Mouse (Mus musculus) megakaryocyte, embryonic 14.5 days (primary cell): ENCODE measurements around the gene Slc39a1. TPM values are rescaled to one million over a fixed set of nuclear protein-coding genes. Genes with fewer than 3 reads are reported as not detected.

Experiments used
- H3K27me3 ChIP-seq: replicated peaks from 2 replicates; pipeline ENCODE3; 2012; ENCODE audit warnings: inconsistent platforms
- H3K36me3 ChIP-seq: replicated peaks from 2 replicates; pipeline ENCODE3; 2012; ENCODE audit warnings: low read length, inconsistent platforms, mixed read lengths
- H3K4me1 ChIP-seq: 2 replicates; pipeline ENCODE4 v1.6.1; 2012; ENCODE audit warnings: inconsistent platforms
- H3K4me3 ChIP-seq: replicated peaks from 2 replicates; pipeline ENCODE3; 2012; ENCODE audit warnings: moderate library complexity, mild to moderate bottlenecking, inconsistent platforms
- H3K9me3 ChIP-seq: 2 replicates; pipeline ENCODE4 v1.6.1; 2012; ENCODE audit warnings: inconsistent platforms
- FLI1 ChIP-seq: IDR thresholded peaks from 2 replicates; pipeline ENCODE4 v1.6.1; 2012; ENCODE audit warnings: low read length, inconsistent platforms, mixed read lengths
- GATA1 ChIP-seq: IDR thresholded peaks from 3 replicates; pipeline ENCODE4 v1.6.1; 2012; ENCODE audit warnings: mixed read lengths, low read length, inconsistent platforms, borderline replicate concordance
- polyA plus RNA-seq: library from polyadenylated mRNA; stranded (reverse); fragments of >175 nt; gene quantifications from 2 replicates; pipeline ENCODE4 v1.2.3, GENCODE M21; 2012; ENCODE audit warnings: low replicate concordance; ENCODE audit not compliant: insufficient read depth

The Slc39a1 gene
- polyA plus RNA-seq, 1 experiment = 22.8 TPM

GRCm38 (mm10) chr3:90253653-90254418, 5.9 kb downstream of the Slc39a1 start, which contains the start of gene Crtc2:
Crtc2 (plus strand) TSS chr3:90254163.
- Histone ChIP-seq H3K4me1 (peaks cover 50% of the 10 kb centered on the region), H3K36me3 (peaks cover 57% of the 10 kb centered on the region), H3K4me3 (peak within 1 kb of the TSS; percentile 96), H3K27me3 (no peaks in the 10 kb centered on the region), H3K9me3 (no peaks in the 10 kb centered on the region)
- TF ChIP-seq GATA1 = no peak
- 0 out of 2 replicates have a peak, but pooled peaks have one; percentile 25 for TF ChIP-seq FLI1

GRCm38 (mm10) chr3:90254419-90255193, 6.6 kb downstream of the Slc39a1 start:
- Histone ChIP-seq H3K27me3 (no peaks in the 10 kb centered on the region), H3K9me3 (no peaks in the 10 kb centered on the region), H3K36me3 (peaks cover 60% of the 10 kb centered on the region), H3K4me3 (peak overlapping the region; percentile 96), H3K4me1 (peaks cover 43% of the 10 kb centered on the region)
- TF ChIP-seq FLI1 = no peak
- TF ChIP-seq GATA1 = no peak

GRCm38 (mm10) chr3:90255194-90255565, 7.2 kb downstream of the Slc39a1 start:
- Histone ChIP-seq H3K27me3 (no peaks in the 10 kb centered on the region), H3K4me3 (peak overlapping the region; percentile 96), H3K4me1 (peaks cover 42% of the 10 kb centered on the region), H3K9me3 (no peaks in the 10 kb centered on the region), H3K36me3 (peaks cover 62% of the 10 kb centered on the region)
- TF ChIP-seq GATA1 (no peak), FLI1 (no peak)

GRCm38 (mm10) chr3:90255784-90256353, 7.9 kb downstream of the Slc39a1 start:
- no peaks in the 10 kb centered on the region for H3K27me3 ChIP-seq
- H3K36me3 ChIP-seq = peaks cover 62% of the 10 kb centered on the region
- peak overlapping the region; percentile 56 for H3K4me3 ChIP-seq
- H3K4me1 ChIP-seq = peaks cover 40% of the 10 kb centered on the region
- H3K9me3 ChIP-seq = no peaks in the 10 kb centered on the region
- TF ChIP-seq GATA1 (no peak), FLI1 (no peak)

GRCm38 (mm10) chr3:90256731-90257530, 9.0 kb downstream of the Slc39a1 start:
- TF ChIP-seq FLI1 = no peak
- no peak for TF ChIP-seq GATA1
- Histone ChIP-seq H3K9me3 (no peaks in the 10 kb centered on the region), H3K36me3 (peaks cover 62% of the 10 kb centered on the region), H3K4me3 (no peak overlapping the region), H3K27me3 (no peaks in the 10 kb centered on the region), H3K4me1 (peaks cover 33% of the 10 kb centered on the region)

- no peaks in the 10 kb centered on the region for H3K9me3 ChIP-seq
- H3K27me3 ChIP-seq = no peaks in the 10 kb centered on the region
- H3K4me3 ChIP-seq = no peak overlapping the region
- H3K36me3 ChIP-seq = peaks cover 78% of the 10 kb centered on the region
- peaks cover 44% of the 10 kb centered on the region for H3K4me1 ChIP-seq
- TF ChIP-seq FLI1 (no peak), GATA1 (no peak)
These were observed 10.5 kb downstream of the Slc39a1 start for GRCm38 (mm10) chr3:90258521-90258920.

- Histone ChIP-seq H3K36me3 (peaks cover 76% of the 10 kb centered on the region), H3K9me3 (no peaks in the 10 kb centered on the region), H3K27me3 (no peaks in the 10 kb centered on the region), H3K4me1 (peaks cover 52% of the 10 kb centered on the region), H3K4me3 (peak overlapping the region; percentile 16)
- TF ChIP-seq GATA1 (no peak), FLI1 (no peak)
These were observed 15.3 kb downstream of the Slc39a1 start for GRCm38 (mm10) chr3:90263121-90263771.

- peak overlapping the region; percentile 95 for H3K4me3 ChIP-seq
- peaks cover 76% of the 10 kb centered on the region for H3K36me3 ChIP-seq
- no peak for TF ChIP-seq FLI1
- TF ChIP-seq GATA1 = no peak
- H3K4me1 ChIP-seq = peaks cover 64% of the 10 kb centered on the region
- H3K9me3 ChIP-seq = no peaks in the 10 kb centered on the region
- no peaks in the 10 kb centered on the region for H3K27me3 ChIP-seq
These were observed 16.7 kb downstream of the Slc39a1 start for GRCm38 (mm10) chr3:90264687-90265033.

- Histone ChIP-seq H3K9me3 (no peaks in the 10 kb centered on the region), H3K4me1 (peaks cover 68% of the 10 kb centered on the region), H3K4me3 (peak within 1 kb of the TSS; percentile 95), H3K27me3 (no peaks in the 10 kb centered on the region), H3K36me3 (peaks cover 76% of the 10 kb centered on the region)
- no peak for TF ChIP-seq FLI1
- no peak for TF ChIP-seq GATA1
These were observed 17.3 kb downstream of the Slc39a1 start, which contains the start of gene Dennd4b for GRCm38 (mm10) chr3:90265034-90265931. Dennd4b (plus strand) TSS chr3:90265185.
